27 mouse cellular contexts compared by ENCODE assay signal in the genomic region with DNA sequence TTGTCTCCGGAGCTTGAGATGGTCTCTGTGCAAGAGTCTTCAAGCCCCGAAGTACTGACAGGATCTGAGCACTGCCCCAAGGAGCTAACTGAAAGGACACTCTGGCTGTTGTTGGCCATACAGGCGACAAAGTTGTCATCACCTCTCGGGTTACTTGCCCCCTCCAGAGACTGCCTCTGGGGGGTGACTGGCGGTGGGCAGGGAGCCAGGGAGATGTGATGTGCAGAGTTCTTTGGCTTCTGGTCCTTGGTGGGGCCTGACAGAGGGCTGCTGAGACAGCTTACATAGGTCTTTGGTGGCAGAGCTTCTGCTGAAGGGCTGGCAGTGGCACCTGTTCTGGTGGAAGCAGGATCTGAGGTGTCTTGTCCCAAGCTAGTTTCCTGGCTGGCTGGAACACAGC. TPM values are rescaled to one million over a fixed set of nuclear protein-coding genes. Genes with fewer than 3 reads are reported as not detected.
A peak's percentile ranks its signal among the peaks of the same experiment; 100 is the strongest.
DNase-seq lines count a peak whose midpoint lies in the region; ATAC-seq and TF ChIP-seq lines count a peak whose summit lies in the region.
"Had no signal": no experiment of that assay in that cellular context is flagged by ENCODE, and none has a peak within 500 bp of the region (broad histone marks: within the 10 kb centered on the region; RNA-seq: fewer than 3 reads in every experiment).

No protein-coding gene starts in this region.

- peak; percentile 64 for DNase-seq in gastrocnemius, adult 2 months
- DNase-seq in gastrocnemius, postnatal 14 days = no peak
- DNase-seq in heart, adult 2 months = no peak
- peak; percentile 55 for DNase-seq in skeletal muscle tissue, adult 2 months (ENCODE audit: low read depth, low spot score)
- DNase-seq: adrenal gland, adult 2 months; adrenal gland, postnatal 14 days; B cell, adult 2 months; cerebellum, adult 11 months; cerebellum, adult 2 months; cerebellum, adult 9-11 months; cerebellum, postnatal 25 days; forebrain, postnatal 0 days; heart, adult 11 months; heart, postnatal 36 days; kidney, adult 11 months; kidney, adult 8-10 months had no signal

- no peak for TF ChIP-seq POLR2A in heart, adult 2 months (IDR thresholded peaks at IDR 0.05; ENCODE audit: insufficient read depth, low read depth, low read length)

- ATAC-seq in heart, embryonic 13.5 days (ENCODE audit: extremely low read depth, insufficient number of reproducible peaks, low FRiP score, low TSS enrichment) = no peak
- no peak for ATAC-seq in heart, embryonic 16.5 days (replicated peaks; ENCODE audit: extremely low read depth, insufficient read depth, low FRiP score)
- no peak for ATAC-seq in heart, embryonic 12.5 days (ENCODE audit: insufficient number of reproducible peaks, low FRiP score)
- ATAC-seq: forebrain, embryonic 14.5 days; forebrain, postnatal 0 days; hindbrain, embryonic 16.5 days; intestine, embryonic 15.5 days had no signal

- intact Hi-C loops in gastrocnemius, adult 2 months (cut with DNase I) = no loop called here
- intact Hi-C loops in gastrocnemius, postnatal 14 days (cut with DNase I; ENCODE audit: low total_unique reads) = no loop called here
- intact Hi-C loops in heart, adult 2 months (cut with DNase I) = no loop called here

- no peak overlapping the region for H3K4me3 ChIP-seq in gastrocnemius, adult 2 months
- no peak overlapping the region for H3K4me3 ChIP-seq in heart, embryonic 13.5 days
- H3K4me3 ChIP-seq in heart, adult 2 months = no peak overlapping the region
- H3K4me3 ChIP-seq in heart, embryonic 16.5 days (ENCODE audit: low read length) = no peak overlapping the region
- H3K4me3 ChIP-seq in heart, embryonic 12.5 days = no peak overlapping the region
- H3K4me3 ChIP-seq: embryonic facial prominence, embryonic 12.5 days; embryonic facial prominence, embryonic 15.5 days; hindbrain, embryonic 10.5 days; hindbrain, embryonic 13.5 days; intestine, embryonic 15.5 days had no signal

- H3K36me3 ChIP-seq in heart, embryonic 13.5 days = peaks cover 39% of the 10 kb centered on the region
- H3K36me3 ChIP-seq in heart, adult 2 months (ENCODE audit: control insufficient read depth, insufficient read depth, low read length) = no peaks in the 10 kb centered on the region
- peaks cover 20% of the 10 kb centered on the region for H3K36me3 ChIP-seq in heart, embryonic 16.5 days (ENCODE audit: control insufficient read depth, insufficient read depth)
- peaks cover 32% of the 10 kb centered on the region for H3K36me3 ChIP-seq in heart, embryonic 12.5 days

- H3K4me1 ChIP-seq in heart, embryonic 13.5 days = peaks cover 80% of the 10 kb centered on the region
- peaks cover 7% of the 10 kb centered on the region for H3K4me1 ChIP-seq in heart, adult 2 months (ENCODE audit: control insufficient read depth, insufficient read depth, low read length)
- peaks cover 56% of the 10 kb centered on the region for H3K4me1 ChIP-seq in heart, embryonic 16.5 days (ENCODE audit: control insufficient read depth, insufficient read depth, low read length)
- peaks cover 79% of the 10 kb centered on the region for H3K4me1 ChIP-seq in heart, embryonic 12.5 days (replicated peaks)

- peak overlapping the region; percentile 22; the same call in 1 of the 2 replicates for H3K4me2 ChIP-seq in heart, embryonic 13.5 days
- H3K4me2 ChIP-seq in heart, embryonic 16.5 days (ENCODE audit: low read depth, low read length) = 0 out of 2 replicates have a peak overlapping the region, but pooled peaks have one; percentile 13
- no peak overlapping the region for H3K4me2 ChIP-seq in heart, embryonic 12.5 days
- H3K4me2 ChIP-seq: embryonic facial prominence, embryonic 12.5 days; embryonic facial prominence, embryonic 15.5 days; hindbrain, embryonic 13.5 days; intestine, embryonic 15.5 days had no signal

- 0 out of 2 replicates have a peak overlapping the region, but pooled peaks have one; percentile 56 for H3K9ac ChIP-seq in heart, embryonic 13.5 days
- no peak overlapping the region for H3K9ac ChIP-seq in heart, adult 2 months (ENCODE audit: low read depth, low read length)
- H3K9ac ChIP-seq in heart, embryonic 16.5 days (ENCODE audit: low read length) = peak overlapping the region; percentile 44; the same call in 1 of the 2 replicates
- H3K9ac ChIP-seq in heart, embryonic 12.5 days = no peak overlapping the region
- H3K9ac ChIP-seq: embryonic facial prominence, embryonic 12.5 days; embryonic facial prominence, embryonic 15.5 days; forebrain, postnatal 0 days; hindbrain, embryonic 13.5 days; intestine, embryonic 15.5 days had no signal

- no peaks in the 10 kb centered on the region for H3K27me3 ChIP-seq in heart, embryonic 13.5 days (replicated peaks)
- H3K27me3 ChIP-seq in heart, adult 2 months (ENCODE audit: control insufficient read depth, insufficient read depth, low read length) = no peaks in the 10 kb centered on the region
- no peaks in the 10 kb centered on the region for H3K27me3 ChIP-seq in heart, embryonic 16.5 days (ENCODE audit: control insufficient read depth, insufficient read depth, low read length)
- H3K27me3 ChIP-seq in heart, embryonic 12.5 days (replicated peaks) = no peaks in the 10 kb centered on the region
- H3K27me3 ChIP-seq: CH12.LX; embryonic facial prominence, embryonic 12.5 days; embryonic facial prominence, embryonic 15.5 days; hindbrain, embryonic 13.5 days; intestine, embryonic 15.5 days had no signal

- WGBS in heart, embryonic 13.5 days = 44% methylated on average over 5 of the region's 5 CpGs
- WGBS in heart, adult 2 months = 44% methylated on average over 5 of the region's 5 CpGs
- 50% methylated on average over 5 of the region's 5 CpGs for WGBS in heart, embryonic 16.5 days
- WGBS in heart, embryonic 12.5 days = 41% methylated on average over 5 of the region's 5 CpGs

- no peaks in the 10 kb centered on the region for H3K9me3 ChIP-seq in heart, embryonic 13.5 days
- no peaks in the 10 kb centered on the region for H3K9me3 ChIP-seq in heart, embryonic 16.5 days (replicated peaks; ENCODE audit: control insufficient read depth, low read length)
- no peaks in the 10 kb centered on the region for H3K9me3 ChIP-seq in heart, embryonic 12.5 days (replicated peaks)
- H3K9me3 ChIP-seq: embryonic facial prominence, embryonic 12.5 days; embryonic facial prominence, embryonic 15.5 days; hindbrain, embryonic 10.5 days; hindbrain, embryonic 13.5 days; intestine, embryonic 15.5 days had no signal

- no peak for TF ChIP-seq EP300 in heart, adult 2 months (IDR thresholded peaks at IDR 0.05; ENCODE audit: insufficient read depth, low read depth, low read length)

- no peaks in the 10 kb centered on the region for H3K79me2 ChIP-seq in heart, adult 2 months (replicated peaks; ENCODE audit: control insufficient read depth, insufficient read depth, low read length)

- no peak for TF ChIP-seq CTCF in gastrocnemius, adult 2 months (IDR thresholded peaks at IDR 0.05)
- TF ChIP-seq CTCF in heart, adult 2 months (IDR thresholded peaks at IDR 0.05) = no peak

- H3K27ac ChIP-seq in gastrocnemius, adult 2 months = peak overlapping the region; percentile 59
- peak overlapping the region; percentile 53 for H3K27ac ChIP-seq in heart, embryonic 13.5 days (replicated peaks)
- H3K27ac ChIP-seq in heart, adult 2 months = no peak overlapping the region
- H3K27ac ChIP-seq in heart, embryonic 16.5 days (ENCODE audit: low read length) = 0 out of 2 replicates have a peak overlapping the region, but pooled peaks have one; percentile 2
- no peak overlapping the region for H3K27ac ChIP-seq in heart, embryonic 12.5 days (ENCODE audit: poor library complexity, severe bottlenecking)
- H3K27ac ChIP-seq: embryonic facial prominence, embryonic 12.5 days; embryonic facial prominence, embryonic 15.5 days; hindbrain, embryonic 10.5 days; hindbrain, embryonic 13.5 days; intestine, embryonic 15.5 days had no signal

RNA-seq across cellular contexts. Expression of a gene that starts 20.0 kb away (rescaled TPM):
- 10 to 100 TPM; 62.5 to 93.2 TPM for total RNA-seq in gastrocnemius, adult 2 months (2021)
- 10 to 100 TPM; 57.4 to 62.0 TPM for total RNA-seq in gastrocnemius, postnatal 14 days (2021)
- 31.4 and 33.7 TPM in 2 replicates for polyA plus RNA-seq in heart, embryonic 13.5 days (2015; fragmentation: Nextera tagmentation; extraction: Ambion mirVana)
- 100 to 1,000 TPM; 140 to 141 TPM for total RNA-seq in heart, adult 2 months (2021)
- polyA plus RNA-seq in heart, adult 2 months (2012; rRNA removed) = 125 and 178 TPM in 2 replicates
- polyA plus RNA-seq in heart, embryonic 16.5 days (2015; fragmentation: Nextera tagmentation; extraction: Ambion mirVana) = 58.0 and 64.4 TPM in 2 replicates
- polyA plus RNA-seq in heart, embryonic 12.5 days (2016; fragmentation: Nextera tagmentation; extraction: Ambion mirVana) = 34.1 and 38.9 TPM in 2 replicates

Comparison
In these comparisons a context has a peak if more than half of its experiments do, and no peak if none do; other contexts are left out.
1. DNase-seq: peak in gastrocnemius, adult 2 months (single experiment) and skeletal muscle tissue, adult 2 months (single experiment); none in gastrocnemius, postnatal 14 days (single experiment) and heart, adult 2 months (0 of 2).
2. H3K27ac ChIP-seq: peak in gastrocnemius, adult 2 months (single experiment), heart, embryonic 13.5 days (single experiment) and heart, embryonic 16.5 days (single experiment); none in heart, adult 2 months (single experiment) and heart, embryonic 12.5 days (single experiment).
3. H3K9ac ChIP-seq: peak in heart, embryonic 13.5 days (single experiment) and heart, embryonic 16.5 days (single experiment); none in heart, adult 2 months (single experiment) and heart, embryonic 12.5 days (single experiment).